Mouse (Mus musculus) E14TG2a.4 (cell line): ENCODE measurements around the gene Herc1.

Experiments
- H3K27me3 ChIP-seq: 2 replicates; pipeline ENCODE4 v1.6.1; 2014; ENCODE audit warnings: low read length, control low read depth; ENCODE audit not compliant: insufficient read depth
- H3K36me3 ChIP-seq: 2 replicates; pipeline ENCODE4 v1.6.1; 2014; ENCODE audit warnings: low read length, control low read depth; ENCODE audit not compliant: insufficient read depth
- H3K4me1 ChIP-seq: replicated peaks from 2 replicates; pipeline ENCODE4 v1.6.1; 2014; ENCODE audit warnings: low read depth, low read length, control low read depth
- H3K4me3 ChIP-seq: replicated peaks from 2 replicates; pipeline ENCODE4 v1.5.1; 2014; ENCODE audit warnings: mild to moderate bottlenecking, low read length
- H3K9me3 ChIP-seq: 2 replicates; pipeline ENCODE4 v1.6.1; 2014; ENCODE audit warnings: low read length, control low read depth
- CTCF ChIP-seq: conservative IDR thresholded peaks from 2 replicates; pipeline ENCODE4 v1.5.1; 2014; ENCODE audit warnings: low read length
- NANOG ChIP-seq: IDR thresholded peaks from 2 replicates; pipeline ENCODE4 v1.6.1; 2014; ENCODE audit warnings: borderline replicate concordance, low read length, mixed read lengths
- POU5F1 ChIP-seq: IDR thresholded peaks from 2 replicates; pipeline ENCODE4 v1.6.1; 2014; ENCODE audit warnings: low read length, borderline replicate concordance

Herc1 gene

GRCm38 (mm10) chr9:66516296-66516940 lies 166.2 kb downstream of the Herc1 start:
- TF ChIP-seq POU5F1 (no peak), CTCF (no peak), NANOG (no peak)

GRCm38 (mm10) chr9:66517746-66518145 lies 167.5 kb downstream of the Herc1 start:
- H3K9me3 ChIP-seq: no peaks in the 10 kb centered on the region
- no peak for TF ChIP-seq POU5F1
- TF ChIP-seq CTCF: no peak
- TF ChIP-seq NANOG: no peak

More at GRCm38 (mm10) chr9:66516296-66516940, 166.2 kb downstream of the Herc1 start:
- no peaks in the 10 kb centered on the region for H3K9me3 ChIP-seq
- no peak overlapping the region for H3K4me3 ChIP-seq
- H3K27me3 ChIP-seq: no peaks in the 10 kb centered on the region
- peaks cover 39% of the 10 kb centered on the region for H3K4me1 ChIP-seq
- H3K36me3 ChIP-seq: peaks cover 45% of the 10 kb centered on the region

GRCm38 (mm10) chr9:66518251-66518650 lies 168.0 kb downstream of the Herc1 start:
- Histone ChIP-seq H3K4me3 (no peak overlapping the region), H3K9me3 (no peaks in the 10 kb centered on the region), H3K36me3 (peaks cover 45% of the 10 kb centered on the region), H3K4me1 (peaks cover 31% of the 10 kb centered on the region), H3K27me3 (no peaks in the 10 kb centered on the region)
- TF ChIP-seq CTCF (no peak), POU5F1 (no peak), NANOG (no peak)

More at GRCm38 (mm10) chr9:66517746-66518145, 167.5 kb downstream of the Herc1 start:
- no peaks in the 10 kb centered on the region for H3K27me3 ChIP-seq
- no peak overlapping the region for H3K4me3 ChIP-seq
- peaks cover 45% of the 10 kb centered on the region for H3K36me3 ChIP-seq
- peaks cover 36% of the 10 kb centered on the region for H3K4me1 ChIP-seq

- no peaks in the 10 kb centered on the region for H3K27me3 ChIP-seq
- peaks cover 24% of the 10 kb centered on the region for H3K4me1 ChIP-seq
- H3K36me3 ChIP-seq: peaks cover 49% of the 10 kb centered on the region
- H3K9me3 ChIP-seq: no peaks in the 10 kb centered on the region
- no peak for TF ChIP-seq CTCF
- TF ChIP-seq NANOG: no peak
- no peak for TF ChIP-seq POU5F1
- H3K4me3 ChIP-seq: no peak overlapping the region
Observed at GRCm38 (mm10) chr9:66518901-66519300, 168.7 kb downstream of the Herc1 start.

- H3K9me3 ChIP-seq: no peaks in the 10 kb centered on the region
- peaks cover 12% of the 10 kb centered on the region for H3K4me1 ChIP-seq
- no peaks in the 10 kb centered on the region for H3K27me3 ChIP-seq
- peaks cover 50% of the 10 kb centered on the region for H3K36me3 ChIP-seq
- TF ChIP-seq NANOG (no peak), POU5F1 (no peak), CTCF (no peak)
- H3K4me3 ChIP-seq: no peak overlapping the region
Observed at GRCm38 (mm10) chr9:66520299-66520698, 170.0 kb downstream of the Herc1 start.

- H3K36me3 ChIP-seq: peaks cover 49% of the 10 kb centered on the region
- H3K4me3 ChIP-seq: no peak overlapping the region
- H3K27me3 ChIP-seq: no peaks in the 10 kb centered on the region
- no peaks in the 10 kb centered on the region for H3K9me3 ChIP-seq
- no peak for TF ChIP-seq POU5F1
- TF ChIP-seq NANOG: no peak
- no peak for TF ChIP-seq CTCF
- H3K4me1 ChIP-seq: peaks cover under 1% of the 10 kb centered on the region; the same call in 1 of the 2 replicates
Observed at GRCm38 (mm10) chr9:66521595-66521994, 171.3 kb downstream of the Herc1 start.

GRCm38 (mm10) chr9:66542785-66543184 lies 192.5 kb downstream of the Herc1 start:
- no peak for TF ChIP-seq NANOG
- TF ChIP-seq POU5F1: no peak
- no peak for TF ChIP-seq CTCF
- Histone ChIP-seq H3K36me3 (peaks cover 5% of the 10 kb centered on the region; the same call in 1 of the 2 replicates), H3K27me3 (no peaks in the 10 kb centered on the region), H3K4me1 (no peaks in the 10 kb centered on the region), H3K9me3 (no peaks in the 10 kb centered on the region), H3K4me3 (no peak overlapping the region)
